Mouse (Mus musculus) kidney, postnatal 0 days (tissue): ENCODE data around the gene Arhgef17. TPM values are rescaled to one million over a fixed set of nuclear protein-coding genes. Genes with fewer than 3 reads are reported as not detected.

ENCODE experiments used
- ATAC-seq: fragments of 200-750 bp; cut with Nextera tagmentation; replicated peaks from 2 replicates; pipeline ENCODE4 v1.8.0; 2017; ENCODE audit warnings: low read depth, moderate number of reproducible peaks, moderate TSS enrichment, moderate library complexity; ENCODE audit not compliant: low FRiP score
- DNase-seq: peaks from one replicate; pipeline ENCODE4 v3.0.0-alpha.2; 2016; ENCODE audit warnings: low spot score
- H3K27ac ChIP-seq: fragments of 300-500 bp; sonication (generic); 2 replicates; pipeline ENCODE4 v1.5.1; 2014; ENCODE audit warnings: mild to moderate bottlenecking
- H3K27me3 ChIP-seq: fragments of 300-500 bp; sonication (generic); 2 replicates; pipeline ENCODE4 v1.6.1; 2014; ENCODE audit warnings: low read length, mixed read lengths; ENCODE audit not compliant: insufficient read depth
- H3K36me3 ChIP-seq: fragments of 300-500 bp; sonication (generic); 2 replicates; pipeline ENCODE4 v1.6.1; 2014; ENCODE audit warnings: low read length, mixed read lengths; ENCODE audit not compliant: insufficient read depth
- H3K4me1 ChIP-seq: fragments of 300-500 bp; sonication (generic); replicated peaks from 2 replicates; pipeline ENCODE4 v1.6.1; 2014; ENCODE audit warnings: antibody characterized with exemption, low read length, mixed read lengths; ENCODE audit not compliant: insufficient read depth
- H3K4me2 ChIP-seq: fragments of 300-500 bp; sonication (generic); 2 replicates; pipeline ENCODE4 v1.6.1; 2014; ENCODE audit warnings: mild to moderate bottlenecking, low read length, moderate library complexity, mixed read lengths
- H3K4me3 ChIP-seq: fragments of 300-500 bp; sonication (generic); replicated peaks from 2 replicates; pipeline ENCODE4 v1.5.1; 2014; ENCODE audit warnings: low read depth, low read length
- H3K9ac ChIP-seq: fragments of 300-500 bp; sonication (generic); 2 replicates; pipeline ENCODE4 v1.6.1; 2014; ENCODE audit warnings: low read depth, low read length
- H3K9me3 ChIP-seq: fragments of 300-500 bp; sonication (generic); replicated peaks from 2 replicates; pipeline ENCODE4 v1.6.1; 2016; ENCODE audit warnings: low read length, inconsistent platforms, mixed read lengths
- CTCF ChIP-seq: IDR thresholded peaks from 2 replicates; pipeline ENCODE4 v1.5.1; 2016; ENCODE audit warnings: antibody characterized with exemption, low read depth, mild to moderate bottlenecking, moderate library complexity
- WGBS: fragments of 180-500 bp; shearing (Covaris S2); extraction: QIAGEN DNeasy Blood & Tissue Kit; methylation state at CpG from one replicate; pipeline ENCODE4 v1.1.7; 2014; 5-methylcytosine and 5-hydroxymethylcytosine counted together
- polyA plus RNA-seq: library from polyadenylated mRNA; unstranded; fragments of >200 nt; fragmentation: Nextera tagmentation; extraction: Ambion mirVana; gene quantifications from 2 replicates; pipeline ENCODE4 v1.2.1, GENCODE M21; 2015

The Arhgef17 gene
- polyA plus RNA-seq, 1 experiment from 2014 or later: 7.8 TPM

DNA sequence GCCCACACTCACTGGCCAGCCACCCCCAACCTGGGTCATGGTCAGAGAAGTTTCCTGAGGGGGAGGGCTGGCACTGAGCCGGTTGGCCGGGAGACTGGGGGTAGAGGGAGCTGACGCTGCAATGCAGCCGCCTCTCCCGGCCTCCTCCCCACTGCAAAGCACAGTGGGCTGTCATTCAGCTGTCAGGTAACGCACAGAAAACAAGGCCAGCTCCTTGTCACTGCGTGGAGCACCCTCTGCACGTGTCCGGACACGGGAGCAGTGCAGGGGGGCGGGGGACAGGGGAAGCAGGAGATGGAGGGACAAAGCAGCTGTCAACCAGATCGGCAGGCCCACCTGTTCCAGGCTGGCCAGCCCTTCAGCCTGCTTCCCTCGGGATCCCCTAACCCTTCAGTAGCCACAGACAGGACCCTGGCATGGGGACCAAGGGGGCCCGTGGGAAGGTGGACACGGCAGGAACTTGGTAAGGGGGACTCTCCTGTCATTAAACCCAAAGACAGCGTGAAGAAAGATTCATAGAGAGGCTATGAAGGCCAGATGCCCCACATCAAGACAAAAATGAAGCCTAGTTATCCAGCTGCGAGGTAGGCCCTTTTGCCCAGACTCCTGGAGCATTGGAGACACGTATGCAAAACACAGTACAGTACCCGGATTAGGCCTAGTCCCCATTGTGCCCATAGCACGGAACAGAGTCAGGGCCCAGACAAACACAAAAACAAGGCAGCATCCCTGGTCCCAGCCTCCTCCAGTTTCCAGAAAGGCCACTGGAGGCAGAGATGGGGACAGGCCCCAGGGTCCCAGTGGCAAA, 38.5 kb downstream of the Arhgef17 start:
- peaks cover 16% of the 10 kb centered on the region for H3K36me3 ChIP-seq
- peak overlapping the region; percentile 68; the same call in 1 of the 2 replicates for H3K9ac ChIP-seq
- peak overlapping the region; percentile 93 for H3K4me2 ChIP-seq
- WGBS: 38% methylated on average over 20 of the region's 20 CpGs
- H3K27me3 ChIP-seq: no peaks in the 10 kb centered on the region
- 0 out of 2 replicates have a peak overlapping the region, but pooled peaks have one; percentile 20 for H3K27ac ChIP-seq
- no peak for TF ChIP-seq CTCF
- H3K9me3 ChIP-seq: no peaks in the 10 kb centered on the region
- H3K4me1 ChIP-seq: peaks cover 29% of the 10 kb centered on the region
- H3K4me3 ChIP-seq: no peak overlapping the region
- 0 out of 2 replicates have a peak, but pooled peaks have one; percentile 20 for ATAC-seq
- no peak for DNase-seq

DNA sequence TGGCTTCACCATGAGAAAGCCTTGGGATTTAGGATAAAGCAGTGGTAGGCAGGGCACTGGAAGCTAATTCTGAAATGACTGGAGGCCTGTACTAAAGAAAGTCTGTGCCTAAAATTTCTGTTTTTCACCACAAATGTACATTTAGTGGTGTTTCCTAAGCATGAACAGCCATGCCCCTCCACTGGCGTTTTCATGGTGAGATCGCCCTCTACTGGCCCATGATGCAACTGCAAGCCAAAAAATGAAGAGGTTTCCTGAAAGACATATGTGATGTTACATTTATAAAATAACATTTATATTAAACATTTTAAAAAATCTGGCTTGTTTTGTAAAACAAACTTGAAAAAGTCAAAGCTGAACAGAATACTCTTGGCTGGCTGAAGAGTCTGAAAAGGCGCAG, 45.4 kb downstream of the Arhgef17 start:
- Histone ChIP-seq H3K4me1 (no peaks in the 10 kb centered on the region), H3K27ac (no peak overlapping the region), H3K9ac (no peak overlapping the region), H3K27me3 (no peaks in the 10 kb centered on the region), H3K9me3 (no peaks in the 10 kb centered on the region), H3K4me2 (no peak overlapping the region), H3K36me3 (peaks cover 59% of the 10 kb centered on the region), H3K4me3 (no peak overlapping the region)
- DNase-seq (peak; percentile 54), ATAC-seq (no peak)
- TF ChIP-seq CTCF: peak; percentile 83
- 33% methylated on average over 3 of the region's 3 CpGs for WGBS

DNA sequence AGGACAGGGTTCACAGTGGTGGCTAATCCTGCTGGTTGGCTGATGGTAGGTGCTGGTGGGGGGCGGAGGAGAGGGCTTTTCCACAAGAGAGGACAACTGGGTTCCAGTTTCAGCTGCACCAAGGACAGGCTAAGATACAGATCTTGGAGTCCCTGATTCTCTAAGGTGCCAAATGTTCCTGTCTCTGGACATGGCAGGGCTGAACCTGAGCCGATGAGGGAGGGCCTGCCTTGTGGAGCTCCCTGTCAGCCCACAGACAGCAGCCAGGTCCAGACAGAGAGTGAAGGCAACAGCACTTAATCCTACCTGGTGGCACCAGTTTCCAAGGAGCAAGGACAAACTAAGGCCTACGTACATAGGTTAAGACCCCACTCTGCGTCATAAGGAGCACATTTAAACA, 47.4 kb downstream of the Arhgef17 start:
- H3K27me3 ChIP-seq: no peaks in the 10 kb centered on the region
- H3K9me3 ChIP-seq: no peaks in the 10 kb centered on the region
- ATAC-seq (no peak), DNase-seq (no peak)
- no peak overlapping the region for H3K9ac ChIP-seq
- no peak overlapping the region for H3K27ac ChIP-seq
- H3K36me3 ChIP-seq: peaks cover 70% of the 10 kb centered on the region
- no peak for TF ChIP-seq CTCF
- H3K4me1 ChIP-seq: no peaks in the 10 kb centered on the region
- H3K4me3 ChIP-seq: no peak overlapping the region
- H3K4me2 ChIP-seq: no peak overlapping the region
- WGBS: 85% methylated on average over 4 of the region's 4 CpGs

DNA sequence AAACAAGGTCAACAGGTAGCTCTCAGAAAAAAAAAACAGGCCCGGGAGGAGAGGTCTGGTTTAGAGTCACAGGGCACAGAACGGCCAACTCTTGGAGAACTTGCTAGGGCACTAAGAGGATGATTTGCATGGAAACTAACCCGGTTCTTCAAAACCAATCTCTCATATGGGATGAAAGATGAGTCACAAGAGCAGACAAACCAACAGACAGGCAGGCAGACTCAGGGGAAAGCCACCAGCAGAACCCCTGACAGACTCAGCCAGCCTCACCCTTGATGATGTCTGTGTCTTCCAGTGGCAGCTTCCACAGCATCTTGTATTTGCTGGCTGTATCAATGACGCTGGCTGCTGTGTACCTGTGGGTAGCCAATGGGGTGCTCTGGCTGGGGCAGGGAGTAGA, 50.0 kb downstream of the Arhgef17 start:
- Histone ChIP-seq H3K4me2 (no peak overlapping the region), H3K36me3 (peaks cover 87% of the 10 kb centered on the region), H3K9me3 (no peaks in the 10 kb centered on the region), H3K4me1 (no peaks in the 10 kb centered on the region), H3K27me3 (no peaks in the 10 kb centered on the region), H3K27ac (no peak overlapping the region), H3K4me3 (no peak overlapping the region), H3K9ac (no peak overlapping the region)
- DNase-seq: no peak
- ATAC-seq: no peak
- TF ChIP-seq CTCF: no peak
- WGBS: 80% methylated on average over 4 of the region's 4 CpGs

DNA sequence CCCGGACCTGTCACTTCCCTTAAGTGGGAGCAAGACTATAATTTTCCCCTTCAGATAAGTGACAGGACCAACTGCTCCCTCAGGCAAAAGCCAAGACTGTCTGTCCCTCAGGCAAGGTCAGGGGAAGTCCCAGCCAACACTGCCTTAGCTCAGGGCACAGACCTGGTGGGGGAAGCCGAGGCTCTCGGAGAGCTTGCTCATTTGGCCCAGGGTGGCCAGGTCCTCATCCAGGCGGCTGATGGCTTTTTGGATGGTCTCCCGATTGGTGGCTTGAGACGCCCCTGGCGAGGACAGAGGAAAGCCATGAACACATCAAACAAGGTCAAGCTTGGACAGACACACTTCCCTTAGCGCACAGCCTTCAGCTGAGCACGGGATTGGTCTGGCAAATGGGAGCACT, 50.4 kb downstream of the Arhgef17 start:
- Histone ChIP-seq H3K9me3 (no peaks in the 10 kb centered on the region), H3K27me3 (no peaks in the 10 kb centered on the region), H3K27ac (no peak overlapping the region), H3K4me1 (no peaks in the 10 kb centered on the region), H3K36me3 (peaks cover 91% of the 10 kb centered on the region), H3K4me2 (no peak overlapping the region), H3K9ac (no peak overlapping the region), H3K4me3 (no peak overlapping the region)
- ATAC-seq (no peak), DNase-seq (no peak)
- TF ChIP-seq CTCF: no peak
- 78% methylated on average over 9 of the region's 9 CpGs for WGBS

DNA sequence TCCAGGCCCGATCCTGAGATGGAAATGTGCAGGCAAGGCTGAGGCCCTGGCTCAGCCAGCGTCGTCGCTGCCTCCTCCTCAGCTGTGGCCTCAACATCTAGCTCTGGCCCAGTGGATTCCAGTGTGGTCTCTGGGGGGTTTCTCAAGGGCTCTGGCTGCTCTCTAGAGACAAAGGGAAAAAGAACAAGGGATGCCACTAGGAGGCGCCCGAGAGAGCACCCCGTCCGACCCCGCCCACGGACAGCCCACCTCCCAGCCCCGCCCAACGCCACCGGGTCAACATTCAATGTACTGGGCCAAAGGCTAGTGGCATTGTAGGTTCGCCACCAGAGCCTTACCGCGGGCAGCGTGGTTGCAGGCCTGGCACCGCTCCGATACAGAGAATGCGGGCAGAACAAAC, 52.3 kb downstream of the Arhgef17 start:
- ATAC-seq (0 out of 2 replicates have a peak, but pooled peaks have one; percentile 34), DNase-seq (peak; percentile 87)
- Histone ChIP-seq H3K36me3 (peaks cover 83% of the 10 kb centered on the region), H3K9me3 (no peaks in the 10 kb centered on the region), H3K27ac (no peak overlapping the region), H3K4me3 (no peak overlapping the region), H3K4me1 (peaks cover 3% of the 10 kb centered on the region; the same call in 1 of the 2 replicates), H3K9ac (no peak overlapping the region), H3K27me3 (no peaks in the 10 kb centered on the region), H3K4me2 (no peak overlapping the region)
- 27% methylated on average over 20 of the region's 20 CpGs for WGBS
- peak; percentile 68 for TF ChIP-seq CTCF
